Mouse (Mus musculus) G1E (cell line): ENCODE measurements around the gene Lsm8. TPM values are rescaled to one million over a fixed set of nuclear protein-coding genes. Genes with fewer than 3 reads are reported as not detected.

Source experiments
- ATAC-seq: 2 replicates; pipeline ENCODE4 v1.8.0; 2016; ENCODE audit warnings: mild to moderate bottlenecking; ENCODE audit not compliant: insufficient number of reproducible peaks, poor library complexity, low FRiP score, severe bottlenecking; ENCODE audit errors: extremely low read depth
- DNase-seq: peaks from one replicate; pipeline ENCODE4 v3.0.0; 2012; ENCODE audit warnings: low spot score
- H3K27me3 ChIP-seq: 2 replicates; pipeline ENCODE4 v1.6.1; 2012; ENCODE audit warnings: mild to moderate bottlenecking, low read length, inconsistent platforms; ENCODE audit not compliant: insufficient read depth
- H3K36me3 ChIP-seq: replicated peaks from 2 replicates; pipeline ENCODE3; 2012; ENCODE audit warnings: mild to moderate bottlenecking, inconsistent platforms
- H3K4me1 ChIP-seq: 2 replicates; pipeline ENCODE4 v1.6.1; 2012; ENCODE audit warnings: low read depth, low read length, inconsistent platforms, mixed read lengths; ENCODE audit not compliant: insufficient read depth
- H3K4me3 ChIP-seq: 2 replicates; pipeline ENCODE4 v1.5.1; 2012; ENCODE audit warnings: low read depth, mild to moderate bottlenecking, inconsistent platforms, low read length, moderate library complexity, mixed read lengths
- H3K9me3 ChIP-seq: replicated peaks from 2 replicates; pipeline ENCODE4 v1.6.1; 2012; ENCODE audit warnings: inconsistent platforms
- CTCF ChIP-seq: IDR thresholded peaks from 2 replicates; pipeline ENCODE4 v1.5.1; 2012; ENCODE audit warnings: low read depth, low read length, inconsistent platforms, mixed read lengths
- GATA1 ChIP-seq: IDR thresholded peaks from 2 replicates; pipeline ENCODE4 v1.6.1; 2012; ENCODE audit warnings: borderline replicate concordance, low read length, inconsistent platforms, mixed read lengths
- GATA2 ChIP-seq: IDR thresholded peaks from 2 replicates; pipeline ENCODE4 v1.6.1; 2012; ENCODE audit warnings: low read depth, low read length, inconsistent platforms, borderline replicate concordance
- POLR2AphosphoS5 ChIP-seq: IDR thresholded peaks from 2 replicates; pipeline ENCODE4 v1.6.1; 2012; ENCODE audit warnings: low read depth, low read length, inconsistent platforms; ENCODE audit not compliant: insufficient replicate concordance
- TAL1 ChIP-seq: conservative IDR thresholded peaks from 2 replicates; pipeline ENCODE4 v1.6.1; 2012; ENCODE audit warnings: low read depth, low read length, inconsistent platforms, mixed read lengths
- polyA plus RNA-seq: library from polyadenylated mRNA; stranded (reverse); fragments of >175 nt; gene quantifications from 2 replicates; pipeline ENCODE4 v1.2.3, GENCODE M21; 2012
- total RNA-seq, 2 experiments: library from RNA; stranded (forward) in 1 of 2; stranded (reverse) in 1 of 2; fragments of 200-1000 nt in 1 of 2; fragments of >200 nt in 1 of 2; fragmentation: Nextera tagmentation in 1 of 2; gene quantifications; 2 replicates each; pipeline ENCODE4 v1.2.3; 2014 to 2017

Gene Lsm8
- total and polyA plus RNA-seq, 3 experiments = 14.6 to 109 (median 27.8) TPM

DNA sequence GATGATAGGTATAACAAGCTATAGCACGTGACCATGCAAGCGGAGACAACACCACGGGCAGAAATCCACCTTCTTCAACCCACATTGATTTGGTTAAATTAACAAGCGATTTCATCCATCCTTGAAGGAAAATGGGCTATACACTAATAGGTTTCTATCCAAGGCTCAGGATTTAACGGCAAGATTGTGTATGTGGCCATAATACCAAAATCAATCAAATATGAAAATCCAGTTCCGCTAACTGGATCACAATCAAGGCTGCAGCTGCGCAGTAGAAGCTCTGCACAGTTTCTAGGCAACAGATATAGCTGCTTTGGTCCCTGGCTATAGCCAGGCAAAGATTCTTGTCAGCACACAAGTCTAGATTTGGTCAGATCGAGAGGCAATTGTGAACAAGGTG lies 17.6 kb downstream of the Lsm8 start, which contains the start of gene Ankrd7:
Gene Ankrd7, plus strand, starts transcription at position 301 of the 400 bp plus-strand sequence.
- no peak for ATAC-seq
- DNase-seq = no peak
- Histone ChIP-seq H3K36me3 (no peaks in the 10 kb centered on the region), H3K4me3 (no peak within 1 kb of the TSS), H3K27me3 (no peaks in the 10 kb centered on the region), H3K4me1 (no peaks in the 10 kb centered on the region), H3K9me3 (no peaks in the 10 kb centered on the region)
- TF ChIP-seq POLR2AphosphoS5 (no peak), CTCF (no peak), TAL1 (no peak), GATA2 (no peak), GATA1 (no peak)

- TF ChIP-seq POLR2AphosphoS5 = no peak
- TF ChIP-seq GATA1 = no peak
- TF ChIP-seq GATA2 = no peak
- no peak for TF ChIP-seq CTCF
- TF ChIP-seq TAL1 = no peak
- no peaks in the 10 kb centered on the region for H3K36me3 ChIP-seq
- ATAC-seq (no peak), DNase-seq (no peak)
- H3K9me3 ChIP-seq = no peaks in the 10 kb centered on the region
- no peaks in the 10 kb centered on the region for H3K27me3 ChIP-seq
- no peak overlapping the region for H3K4me3 ChIP-seq
- H3K4me1 ChIP-seq = no peaks in the 10 kb centered on the region
Observed at GRCm38 (mm10) chr6:18889030-18889429, 40.7 kb downstream of the Lsm8 start.

DNA sequence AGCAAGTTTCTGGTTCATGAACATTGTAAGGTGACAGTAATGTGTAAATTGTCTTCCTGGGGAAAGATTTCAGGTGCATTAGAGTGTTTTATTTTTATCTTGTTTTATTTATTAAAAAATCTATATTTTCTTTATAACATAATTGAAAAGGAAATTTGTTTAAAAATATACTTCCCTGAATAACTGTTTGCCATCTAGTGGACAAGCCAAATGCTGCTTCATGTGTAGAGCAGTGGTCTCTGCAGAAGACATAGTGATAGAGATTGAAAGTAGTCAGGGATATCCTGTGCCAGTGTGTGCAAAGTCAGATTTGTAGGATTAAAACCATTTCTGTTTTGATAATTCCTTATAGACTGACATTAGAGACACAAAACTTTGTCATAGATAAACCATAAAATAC lies 45.8 kb downstream of the Lsm8 start:
- no peaks in the 10 kb centered on the region for H3K4me1 ChIP-seq
- DNase-seq = no peak
- TF ChIP-seq GATA1 = no peak
- TF ChIP-seq GATA2 = no peak
- no peak for TF ChIP-seq CTCF
- TF ChIP-seq TAL1 = no peak
- TF ChIP-seq POLR2AphosphoS5 = no peak
- H3K27me3 ChIP-seq = no peaks in the 10 kb centered on the region
- no peak overlapping the region for H3K4me3 ChIP-seq
- H3K36me3 ChIP-seq = no peaks in the 10 kb centered on the region
- ATAC-seq = no peak
- H3K9me3 ChIP-seq = no peaks in the 10 kb centered on the region

Other genes starting within 250 kb of the Lsm8 start
- gene Ankrd7, start 17.7 kb downstream of the Lsm8 start, total RNA-seq (2014; fragmentation: Nextera tagmentation) = not detected in 2 replicates
- not detected in 2 replicates for gene Ankrd7, start 17.7 kb downstream of the Lsm8 start, total RNA-seq (2017)
- not detected in 2 replicates for gene Ankrd7, start 17.7 kb downstream of the Lsm8 start, polyA plus RNA-seq